Mouse (Mus musculus): ENCODE measurements at regions not wholly inside any gene's neighbourhood (a gene's known extent, or its start where the extent isn't known, plus 50 kb on each side); places are given as distances from the start of the nearest gene placed in this dataset.

- no peaks in the 10 kb centered on the region for H3K36me3 ChIP-seq (ENCODE audit: control insufficient read depth, insufficient read depth, low read length)
- no peaks in the 10 kb centered on the region for H3K9me3 ChIP-seq (ENCODE audit: control insufficient read depth, low read length)
- H3K9ac ChIP-seq (replicated peaks; ENCODE audit: low read depth, low read length), result no peak overlapping the region
- ATAC-seq (ENCODE audit: low read depth), result peak; percentile 36
- H3K4me2 ChIP-seq (ENCODE audit: low read depth, low read length), result peak overlapping the region; percentile 56
- H3K4me3 ChIP-seq (ENCODE audit: low read depth, low read length), result no peak overlapping the region; the same call in 1 of the 2 replicates
- 9% methylated on average over 11 of the region's 11 CpGs for WGBS
- no peak overlapping the region for H3K27ac ChIP-seq (ENCODE audit: low read depth, low read length)
- peaks cover 15% of the 10 kb centered on the region; the same call in 1 of the 2 replicates for H3K4me1 ChIP-seq (ENCODE audit: control insufficient read depth, insufficient read depth, low read length)
- H3K27me3 ChIP-seq (ENCODE audit: control insufficient read depth, insufficient read depth, low read length), result no peaks in the 10 kb centered on the region
These were observed 227.8 kb downstream of the Bcl11a start for GRCm38 (mm10) chr11:24305691-24306090.

- ATAC-seq (ENCODE audit: low read depth), result no peak
- Histone ChIP-seq H3K4me1 (ENCODE audit: control insufficient read depth, insufficient read depth, low read length) (peaks cover 15% of the 10 kb centered on the region; the same call in 1 of the 2 replicates), H3K9ac (replicated peaks; ENCODE audit: low read depth, low read length) (no peak overlapping the region), H3K9me3 (ENCODE audit: control insufficient read depth, low read length) (no peaks in the 10 kb centered on the region), H3K4me2 (ENCODE audit: low read depth, low read length) (peak overlapping the region; percentile 56; the same call in 1 of the 2 replicates), H3K36me3 (ENCODE audit: control insufficient read depth, insufficient read depth, low read length) (no peaks in the 10 kb centered on the region), H3K27ac (ENCODE audit: low read depth, low read length) (no peak overlapping the region), H3K27me3 (ENCODE audit: control insufficient read depth, insufficient read depth, low read length) (no peaks in the 10 kb centered on the region), H3K4me3 (ENCODE audit: low read depth, low read length) (no peak overlapping the region)
- WGBS, result 88% methylated on average over 2 of the region's 2 CpGs
These were observed 228.2 kb downstream of the Bcl11a start for GRCm38 (mm10) chr11:24306101-24306500.

GRCm38 (mm10) chr11:24307601-24308252 is 229.9 kb downstream of the Bcl11a start:
- Histone ChIP-seq H3K27me3 (ENCODE audit: control insufficient read depth, insufficient read depth, low read length) (no peaks in the 10 kb centered on the region), H3K9ac (replicated peaks; ENCODE audit: low read depth, low read length) (no peak overlapping the region), H3K4me2 (ENCODE audit: low read depth, low read length) (no peak overlapping the region), H3K4me3 (ENCODE audit: low read depth, low read length) (no peak overlapping the region), H3K4me1 (ENCODE audit: control insufficient read depth, insufficient read depth, low read length) (peaks cover 15% of the 10 kb centered on the region; the same call in 1 of the 2 replicates), H3K27ac (ENCODE audit: low read depth, low read length) (no peak overlapping the region), H3K36me3 (ENCODE audit: control insufficient read depth, insufficient read depth, low read length) (no peaks in the 10 kb centered on the region), H3K9me3 (ENCODE audit: control insufficient read depth, low read length) (no peaks in the 10 kb centered on the region)
- WGBS, result 33% methylated on average over 6 of the region's 6 CpGs
- ATAC-seq (ENCODE audit: low read depth), result no peak

DNA sequence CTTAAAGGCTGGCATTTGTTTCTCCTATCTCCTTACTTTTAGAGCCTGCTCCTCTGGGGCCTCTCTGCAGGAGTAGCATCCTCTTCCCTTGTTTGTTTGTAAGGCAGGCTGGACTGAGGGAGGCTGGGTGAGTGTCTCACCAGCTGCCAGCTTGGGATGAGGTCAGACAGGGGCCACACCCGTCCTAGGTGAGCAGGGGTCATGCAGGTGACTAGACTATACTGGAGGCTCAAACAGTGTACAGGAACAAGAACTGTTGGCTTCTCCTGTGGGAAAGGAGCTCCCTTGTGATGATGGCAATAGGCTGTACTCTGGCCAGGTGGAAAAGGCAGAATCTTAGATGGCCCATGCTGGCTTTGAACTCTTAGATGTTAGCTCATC is 230.4 kb downstream of the Bcl11a start:
- 3% methylated on average over 1 of the region's 1 CpGs for WGBS

GRCm38 (mm10) chr11:24314046-24314445 is 236.2 kb downstream of the Bcl11a start:
- no peak for ATAC-seq (ENCODE audit: low read depth)
- Histone ChIP-seq H3K4me1 (ENCODE audit: control insufficient read depth, insufficient read depth, low read length) (no peaks in the 10 kb centered on the region), H3K4me3 (ENCODE audit: low read depth, low read length) (no peak overlapping the region), H3K27me3 (ENCODE audit: control insufficient read depth, insufficient read depth, low read length) (no peaks in the 10 kb centered on the region), H3K36me3 (ENCODE audit: control insufficient read depth, insufficient read depth, low read length) (no peaks in the 10 kb centered on the region), H3K4me2 (ENCODE audit: low read depth, low read length) (no peak overlapping the region), H3K9ac (replicated peaks; ENCODE audit: low read depth, low read length) (no peak overlapping the region), H3K9me3 (ENCODE audit: control insufficient read depth, low read length) (no peaks in the 10 kb centered on the region), H3K27ac (ENCODE audit: low read depth, low read length) (no peak overlapping the region)
- WGBS, result 100% methylated on average over 1 of the region's 1 CpGs

More for the DNA sequence above, 230.4 kb downstream of the Bcl11a start:
- Histone ChIP-seq H3K27me3 (ENCODE audit: control insufficient read depth, insufficient read depth, low read length) (no peaks in the 10 kb centered on the region), H3K9ac (replicated peaks; ENCODE audit: low read depth, low read length) (no peak overlapping the region), H3K4me1 (ENCODE audit: control insufficient read depth, insufficient read depth, low read length) (peaks cover 15% of the 10 kb centered on the region; the same call in 1 of the 2 replicates), H3K9me3 (ENCODE audit: control insufficient read depth, low read length) (no peaks in the 10 kb centered on the region), H3K4me3 (ENCODE audit: low read depth, low read length) (no peak overlapping the region), H3K36me3 (ENCODE audit: control insufficient read depth, insufficient read depth, low read length) (no peaks in the 10 kb centered on the region), H3K27ac (ENCODE audit: low read depth, low read length) (no peak overlapping the region), H3K4me2 (ENCODE audit: low read depth, low read length) (no peak overlapping the region)
- no peak for ATAC-seq (ENCODE audit: low read depth)

DNA sequence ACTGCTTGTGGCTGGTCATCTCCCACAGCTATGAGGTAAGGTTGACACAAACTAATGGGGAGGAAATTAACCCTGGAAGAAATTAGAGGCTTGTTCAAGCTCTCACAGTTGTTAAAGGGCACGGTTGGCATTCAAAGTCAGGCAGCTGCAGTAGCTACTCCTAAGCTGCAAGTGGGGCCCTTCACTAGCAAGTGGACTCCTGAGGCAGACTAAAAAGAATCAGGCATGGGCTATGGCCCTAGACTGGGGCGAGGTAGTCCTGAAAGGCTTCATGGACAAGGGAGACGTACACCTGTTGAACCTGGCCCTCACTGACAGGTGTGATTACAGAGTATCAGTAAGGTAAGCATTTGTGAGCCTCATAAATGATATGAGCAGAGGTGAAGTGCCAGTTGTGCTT is 237.7 kb downstream of the Bcl11a start:
- H3K9me3 ChIP-seq (ENCODE audit: control insufficient read depth, low read length), result no peaks in the 10 kb centered on the region
- no peak overlapping the region for H3K27ac ChIP-seq (ENCODE audit: low read depth, low read length)
- WGBS, result 95% methylated on average over 3 of the region's 3 CpGs
- no peak for ATAC-seq (ENCODE audit: low read depth)
- no peaks in the 10 kb centered on the region for H3K27me3 ChIP-seq (ENCODE audit: control insufficient read depth, insufficient read depth, low read length)
- H3K4me1 ChIP-seq (ENCODE audit: control insufficient read depth, insufficient read depth, low read length), result no peaks in the 10 kb centered on the region
- H3K4me2 ChIP-seq (ENCODE audit: low read depth, low read length), result no peak overlapping the region
- no peaks in the 10 kb centered on the region for H3K36me3 ChIP-seq (ENCODE audit: control insufficient read depth, insufficient read depth, low read length)
- no peak overlapping the region for H3K4me3 ChIP-seq (ENCODE audit: low read depth, low read length)
- H3K9ac ChIP-seq (replicated peaks; ENCODE audit: low read depth, low read length), result no peak overlapping the region

DNA sequence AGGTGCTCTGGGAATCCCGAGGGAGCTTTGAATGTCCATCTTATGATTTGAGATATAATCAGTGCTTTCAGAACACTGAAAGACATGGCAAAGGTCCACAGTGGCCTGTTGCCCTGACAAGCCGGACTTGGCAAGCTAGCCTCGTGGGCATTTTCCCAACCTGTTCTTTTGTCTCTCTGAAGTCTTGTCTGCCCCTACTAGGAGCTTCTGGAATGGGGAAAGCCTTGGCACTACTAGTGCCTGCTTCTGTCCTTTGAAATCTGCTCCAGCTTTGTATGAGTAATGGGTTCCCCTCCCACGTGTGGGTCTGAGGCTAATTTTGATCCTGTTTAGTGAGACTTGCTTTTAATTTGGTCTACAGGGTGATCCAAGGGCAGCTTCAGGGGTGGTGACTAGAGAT is 238.3 kb downstream of the Bcl11a start:
- Histone ChIP-seq H3K36me3 (ENCODE audit: control insufficient read depth, insufficient read depth, low read length) (no peaks in the 10 kb centered on the region), H3K27me3 (ENCODE audit: control insufficient read depth, insufficient read depth, low read length) (no peaks in the 10 kb centered on the region), H3K9me3 (ENCODE audit: control insufficient read depth, low read length) (no peaks in the 10 kb centered on the region), H3K27ac (ENCODE audit: low read depth, low read length) (no peak overlapping the region), H3K9ac (replicated peaks; ENCODE audit: low read depth, low read length) (no peak overlapping the region), H3K4me3 (ENCODE audit: low read depth, low read length) (no peak overlapping the region), H3K4me2 (ENCODE audit: low read depth, low read length) (no peak overlapping the region), H3K4me1 (ENCODE audit: control insufficient read depth, insufficient read depth, low read length) (no peaks in the 10 kb centered on the region)
- WGBS, result 82% methylated on average over 4 of the region's 4 CpGs
- no peak for ATAC-seq (ENCODE audit: low read depth)

GRCm38 (mm10) chr11:24317989-24318735 is 240.3 kb downstream of the Bcl11a start:
- no peaks in the 10 kb centered on the region for H3K9me3 ChIP-seq (ENCODE audit: control insufficient read depth, low read length)
- H3K4me2 ChIP-seq (ENCODE audit: low read depth, low read length), result no peak overlapping the region
- no peaks in the 10 kb centered on the region for H3K36me3 ChIP-seq (ENCODE audit: control insufficient read depth, insufficient read depth, low read length)
- H3K9ac ChIP-seq (replicated peaks; ENCODE audit: low read depth, low read length), result no peak overlapping the region
- no peak overlapping the region for H3K4me3 ChIP-seq (ENCODE audit: low read depth, low read length)
- H3K4me1 ChIP-seq (ENCODE audit: control insufficient read depth, insufficient read depth, low read length), result no peaks in the 10 kb centered on the region
- H3K27ac ChIP-seq (ENCODE audit: low read depth, low read length), result no peak overlapping the region
- H3K27me3 ChIP-seq (ENCODE audit: control insufficient read depth, insufficient read depth, low read length), result no peaks in the 10 kb centered on the region
- no peak for ATAC-seq (ENCODE audit: low read depth)
- WGBS, result 67% methylated on average over 2 of the region's 2 CpGs

GRCm38 (mm10) chr11:24319222-24319621 is 241.4 kb downstream of the Bcl11a start:
- WGBS, result 84% methylated on average over 3 of the region's 3 CpGs
- Histone ChIP-seq H3K27me3 (ENCODE audit: control insufficient read depth, insufficient read depth, low read length) (no peaks in the 10 kb centered on the region), H3K4me2 (ENCODE audit: low read depth, low read length) (no peak overlapping the region), H3K9ac (replicated peaks; ENCODE audit: low read depth, low read length) (no peak overlapping the region), H3K27ac (ENCODE audit: low read depth, low read length) (no peak overlapping the region), H3K9me3 (ENCODE audit: control insufficient read depth, low read length) (no peaks in the 10 kb centered on the region), H3K36me3 (ENCODE audit: control insufficient read depth, insufficient read depth, low read length) (no peaks in the 10 kb centered on the region), H3K4me1 (ENCODE audit: control insufficient read depth, insufficient read depth, low read length) (no peaks in the 10 kb centered on the region), H3K4me3 (ENCODE audit: low read depth, low read length) (no peak overlapping the region)
- ATAC-seq (ENCODE audit: low read depth), result no peak

Measured in neural tube, embryonic 14.5 days (tissue).